ENCODE assay signal across 18 mouse cellular contexts in genomic region chr2:75446996-75447715, GRCm38 (mm10).
"Had no signal": no experiment of that assay in that cellular context is flagged by ENCODE, and none has a peak within 500 bp of the region (broad histone marks: within the 10 kb centered on the region; RNA-seq: fewer than 3 reads in every experiment).

No protein-coding gene starts in this region.

- H3K4me1 ChIP-seq: limb, embryonic 15.5 days; liver, embryonic 12.5 days; megakaryocyte, embryonic 14.5 days; neural tube, embryonic 12.5 days had no signal

- H3K27me3 ChIP-seq: liver, embryonic 12.5 days; megakaryocyte, embryonic 14.5 days; neural tube, embryonic 12.5 days had no signal

- ATAC-seq: liver, embryonic 12.5 days had no signal

- H3K9ac ChIP-seq: limb, embryonic 15.5 days; liver, embryonic 12.5 days; lung, embryonic 14.5 days; neural tube, embryonic 12.5 days had no signal

- H3K4me3 ChIP-seq: layer of hippocampus, adult 2 months; left cerebral cortex, adult 2 months; limb, embryonic 15.5 days; liver, embryonic 12.5 days; megakaryocyte, embryonic 14.5 days; myocyte; neural tube, embryonic 12.5 days had no signal

- DNase-seq: kidney, adult 18-20 months; kidney, postnatal 10 days; kidney, postnatal 4 days; lung, embryonic 14.5 days; lung, postnatal 10 days; lung, postnatal 4 days; retina, postnatal 1 day; right cerebral cortex, postnatal 4 days; spleen, adult 18-20 months; thymus, adult 18-20 months; thymus, postnatal 14 days had no signal

- H3K36me3 ChIP-seq: limb, embryonic 15.5 days; liver, embryonic 12.5 days; neural tube, embryonic 12.5 days had no signal

- H3K9me3 ChIP-seq: limb, embryonic 15.5 days; liver, embryonic 12.5 days; megakaryocyte, embryonic 14.5 days; neural tube, embryonic 12.5 days had no signal

- H3K4me2 ChIP-seq: limb, embryonic 15.5 days; liver, embryonic 12.5 days; lung, embryonic 14.5 days; neural tube, embryonic 12.5 days had no signal

- H3K27ac ChIP-seq: layer of hippocampus, adult 2 months; left cerebral cortex, adult 2 months; limb, embryonic 15.5 days; liver, embryonic 12.5 days; neural tube, embryonic 12.5 days had no signal
